Mouse (Mus musculus) E14TG2a.4 (cell line): ENCODE results near the gene Fip1l1.

ENCODE experiments used
- CTCF ChIP-seq: conservative IDR thresholded peaks from 2 replicates; pipeline ENCODE4 v1.5.1; 2014; ENCODE audit warnings: low read length
- POU5F1 ChIP-seq: IDR thresholded peaks from 2 replicates; pipeline ENCODE4 v1.6.1; 2014; ENCODE audit warnings: low read length, borderline replicate concordance

DNA sequence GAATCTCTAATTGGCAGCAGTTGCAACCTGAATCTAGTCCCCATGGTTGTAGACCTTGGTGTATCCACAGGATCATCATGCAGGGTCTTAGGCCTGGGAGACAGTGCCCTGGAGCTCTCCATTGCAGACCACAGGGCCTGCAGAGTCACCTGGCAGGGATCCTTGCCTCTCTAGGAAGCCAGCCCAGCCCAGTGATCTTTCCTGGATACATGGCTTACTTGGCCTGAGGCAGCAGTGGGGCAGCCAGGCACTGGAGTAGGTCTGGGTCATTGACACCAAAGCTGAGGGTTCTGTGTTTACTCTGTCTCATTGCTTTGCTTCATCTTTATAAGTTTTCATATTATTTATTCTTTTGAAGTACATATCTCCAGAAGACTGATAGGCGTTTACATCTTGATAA is 25.9 kb downstream of the Fip1l1 start:
- TF ChIP-seq CTCF, result no peak
- TF ChIP-seq POU5F1, result no peak
